Mouse (Mus musculus) megakaryocyte, adult 5-6 weeks (primary cell): ENCODE measurements at regions not wholly inside any gene's neighbourhood (a gene's known extent, or its start where the extent isn't known, plus 50 kb on each side); places are given as distances from the start of the nearest gene placed in this dataset.

Experiments
- ATAC-seq: 2 replicates; pipeline ENCODE4 v1.8.0; 2016; ENCODE audit warnings: mild to moderate bottlenecking, inconsistent platforms; ENCODE audit not compliant: poor library complexity, severe bottlenecking

DNA sequence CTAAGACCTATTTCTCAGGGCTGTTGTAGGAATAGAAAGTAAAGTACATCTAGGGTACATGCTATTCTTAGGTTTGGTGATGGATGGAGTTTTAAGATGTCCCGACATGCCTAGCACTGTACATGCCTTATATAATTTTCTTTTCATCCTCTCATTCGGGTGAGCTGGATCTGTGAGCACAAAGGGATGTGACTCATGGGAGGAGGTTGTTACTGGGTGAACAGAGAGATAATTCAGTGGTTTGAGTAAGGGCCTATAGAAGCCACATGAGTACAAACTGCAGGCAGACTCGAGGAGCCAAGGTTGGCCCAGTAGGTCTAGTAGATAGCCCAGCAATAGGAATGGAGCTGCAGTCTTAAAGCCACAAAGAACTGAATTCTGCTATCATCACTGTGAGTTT, 76.5 kb upstream of the Tnfaip3 start:
- no peak for ATAC-seq

DNA sequence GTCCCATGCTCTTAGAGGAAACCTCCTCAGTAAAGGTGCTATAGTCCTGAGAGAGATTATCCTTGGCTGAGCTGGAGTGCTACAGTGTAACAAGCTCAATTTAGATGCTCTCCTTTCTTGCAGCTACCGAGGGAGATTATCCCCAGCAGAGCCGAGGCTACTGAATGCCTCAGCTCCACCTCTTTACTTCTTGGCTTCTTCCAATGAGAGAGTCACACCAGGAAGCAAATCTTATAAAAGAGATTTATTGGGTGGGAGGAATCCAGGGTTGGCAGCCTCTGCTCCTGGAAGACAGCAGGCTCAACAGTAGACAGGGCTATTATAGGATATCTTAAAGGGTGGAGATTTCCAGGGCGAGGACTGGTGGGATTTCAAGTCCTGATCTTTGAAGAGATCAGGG, 75.7 kb upstream of the Tnfaip3 start:
- ATAC-seq, result no peak

DNA sequence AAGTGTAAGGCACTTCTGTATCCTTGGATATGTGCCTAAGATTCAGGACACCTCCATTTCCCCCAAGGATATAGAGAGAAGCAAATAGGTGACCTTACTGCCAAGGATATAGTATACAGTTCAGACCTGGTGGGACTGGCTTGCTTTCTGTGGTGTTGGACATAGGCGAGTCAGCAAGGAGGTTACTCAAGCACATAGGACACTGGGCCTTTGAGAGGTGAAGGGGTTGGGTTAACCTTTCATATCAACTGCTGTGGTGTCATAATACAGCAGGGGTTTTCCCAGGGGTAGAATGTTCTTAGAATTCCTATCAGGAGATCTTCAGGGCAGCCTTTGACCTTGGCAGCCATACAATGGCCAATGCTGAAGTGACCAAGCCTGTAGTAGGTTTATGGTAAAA, 71.5 kb upstream of the Tnfaip3 start:
- ATAC-seq, result no peak

DNA sequence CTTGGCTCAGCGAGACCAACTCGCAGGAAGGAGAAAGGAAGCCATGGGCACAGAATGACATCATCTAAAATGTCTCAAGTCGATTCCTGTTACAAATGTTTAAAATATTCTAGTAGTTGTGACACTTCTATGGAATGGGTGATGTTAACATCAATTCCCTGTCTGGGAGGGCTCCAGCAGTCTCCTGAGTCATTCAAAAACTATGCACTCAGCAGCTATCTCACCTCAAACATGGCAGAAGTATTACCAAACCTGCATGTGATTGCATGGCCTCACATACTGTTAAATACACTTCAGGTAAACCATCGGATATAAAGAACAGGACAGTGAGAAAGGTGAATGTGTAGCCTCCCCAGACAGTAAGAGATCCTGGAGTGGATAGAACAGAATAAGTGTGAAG, 66.7 kb upstream of the Tnfaip3 start:
- ATAC-seq, result no peak

DNA sequence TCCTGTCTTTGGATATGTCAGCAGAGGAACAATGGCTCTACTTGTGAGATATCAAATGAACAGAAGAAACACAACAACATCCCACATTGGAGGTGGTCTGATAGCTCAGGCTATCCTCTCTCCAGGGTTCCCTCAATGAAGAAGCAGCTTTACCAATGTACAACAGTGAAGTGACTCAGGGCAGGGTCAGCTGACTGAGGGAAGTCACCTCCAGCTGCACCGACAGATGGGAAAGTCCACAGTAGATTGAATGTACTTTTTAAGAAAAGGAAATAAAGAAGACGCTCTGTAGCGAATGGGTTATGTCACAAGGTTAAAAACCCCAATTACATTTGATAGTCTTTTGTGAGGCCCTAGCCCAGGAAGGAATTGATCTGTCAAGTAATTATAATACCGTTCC, 62.6 kb upstream of the Tnfaip3 start:
- ATAC-seq, result no peak

DNA sequence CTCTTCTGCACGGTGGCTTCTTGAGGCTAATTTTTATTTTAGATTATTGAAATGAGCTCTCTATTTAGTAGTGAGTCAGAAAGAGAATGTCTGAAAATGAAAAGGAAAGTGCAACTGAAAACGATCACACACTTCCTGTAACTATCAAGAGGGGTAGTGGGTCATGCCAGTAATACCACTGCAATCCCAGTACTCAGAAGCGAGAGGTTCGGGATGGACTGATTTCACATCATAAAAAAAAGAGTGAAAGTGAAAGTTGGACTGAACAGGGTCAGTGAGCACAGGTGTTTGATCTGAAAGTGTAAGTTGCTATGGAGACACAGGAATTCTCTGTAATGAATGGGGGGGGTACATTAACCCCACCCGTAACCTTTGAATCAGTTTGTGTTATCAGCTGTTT, 52.9 kb upstream of the Tnfaip3 start:
- peak; percentile 46 for ATAC-seq

DNA sequence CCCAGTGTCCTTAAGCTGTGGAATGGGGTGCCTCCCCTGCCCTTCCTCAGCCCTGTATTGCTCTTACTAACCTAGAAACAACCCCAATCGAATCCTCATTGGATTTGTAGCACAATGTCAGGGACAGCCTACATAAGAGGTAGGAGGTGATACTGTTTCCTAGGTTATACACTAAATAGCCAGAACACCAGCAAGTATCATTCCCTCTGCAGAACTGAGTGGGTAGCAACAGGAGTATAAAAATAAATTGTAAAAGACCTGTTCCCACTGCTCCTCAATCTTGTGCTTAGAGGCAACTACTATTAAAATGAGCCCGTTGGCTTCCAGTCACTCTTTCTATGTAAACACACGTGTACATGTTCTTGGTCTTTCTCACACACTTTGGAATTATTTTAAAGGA, 52.2 kb upstream of the Tnfaip3 start:
- no peak for ATAC-seq

DNA sequence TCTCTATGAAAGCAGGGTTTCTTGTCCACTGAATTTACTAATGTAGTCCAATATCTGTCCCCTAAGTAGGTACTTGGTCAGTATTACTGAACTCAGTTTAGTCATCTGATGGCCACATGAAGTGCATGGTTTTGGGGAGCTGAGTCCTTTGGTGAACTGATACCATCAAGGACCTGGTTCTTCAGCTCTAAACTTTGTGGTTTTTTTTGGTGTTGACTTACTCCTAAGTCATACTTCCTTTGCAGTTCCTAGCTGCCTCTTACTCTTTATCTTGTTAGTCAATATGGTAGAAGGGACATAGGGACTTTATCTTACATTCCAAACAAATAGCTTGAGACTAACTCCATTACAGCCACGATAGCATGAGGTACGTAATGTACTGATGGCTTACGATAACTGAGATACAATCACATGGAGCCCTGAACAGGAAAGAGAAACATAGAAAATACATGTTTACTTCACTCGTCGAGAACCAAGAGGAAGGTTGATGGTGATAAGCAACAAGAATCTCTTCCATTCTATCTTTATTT, 51.4 kb upstream of the Tnfaip3 start:
- no peak for ATAC-seq
